Mouse (Mus musculus) kidney, adult 2 months (tissue): ENCODE data around the gene Eln. TPM values are rescaled to one million over a fixed set of nuclear protein-coding genes. Genes with fewer than 3 reads are reported as not detected.

Experiments used
- DNase-seq: peaks from one replicate; pipeline ENCODE4 v3.0.0; 2021
- H3K27ac ChIP-seq: fragments of 200-500 bp; 2 replicates; pipeline ENCODE4 v1.5.1; 2012; ENCODE audit warnings: low read depth, low read length, control low read depth, inconsistent platforms; ENCODE audit not compliant: insufficient read depth
- H3K27me3 ChIP-seq: fragments of 200-500 bp; replicated peaks from 2 replicates; pipeline ENCODE4 v1.6.1; 2012; ENCODE audit warnings: mild to moderate bottlenecking, moderate library complexity, low read length, inconsistent platforms; ENCODE audit not compliant: control insufficient read depth, insufficient read depth
- H3K36me3 ChIP-seq: fragments of 200-500 bp; 2 replicates; pipeline ENCODE4 v1.6.1; 2012; ENCODE audit warnings: mild to moderate bottlenecking, moderate library complexity, low read length, inconsistent platforms; ENCODE audit not compliant: control insufficient read depth, insufficient read depth
- H3K4me1 ChIP-seq: fragments of 200-500 bp; 2 replicates; pipeline ENCODE4 v1.6.1; 2011; ENCODE audit warnings: low read length; ENCODE audit not compliant: control insufficient read depth, insufficient read depth
- H3K4me3 ChIP-seq: fragments of 200-500 bp; 2 replicates; pipeline ENCODE4 v1.5.1; 2011; ENCODE audit warnings: mild to moderate bottlenecking, low read depth, low read length, control low read depth; ENCODE audit not compliant: insufficient read depth
- CTCF ChIP-seq: fragments of 200-500 bp; conservative IDR thresholded peaks from 2 replicates; pipeline ENCODE4 v1.5.1; 2011; ENCODE audit warnings: low read depth, mild to moderate bottlenecking, control low read depth, low read length, moderate library complexity, mixed read lengths; ENCODE audit not compliant: insufficient read depth, insufficient read length
- POLR2A ChIP-seq: fragments of 200-500 bp; IDR thresholded peaks from one replicate; pipeline ENCODE4 v1.6.1; 2011; ENCODE audit warnings: low read depth, low read length, control low read depth
- WGBS: fragments of 180-500 bp; shearing (Covaris S2); methylation state at CpG from one replicate; pipeline ENCODE4 v1.1.7; 2018; 5-methylcytosine and 5-hydroxymethylcytosine counted together
- polyA plus RNA-seq: library from polyadenylated mRNA; depleted of rRNA; stranded (reverse); fragments of >200 nt; gene quantifications from 2 replicates; pipeline ENCODE4 v1.2.3, GENCODE M21; 2012

Gene Eln
- polyA plus RNA-seq, 1 experiment = 23.6 TPM

DNA sequence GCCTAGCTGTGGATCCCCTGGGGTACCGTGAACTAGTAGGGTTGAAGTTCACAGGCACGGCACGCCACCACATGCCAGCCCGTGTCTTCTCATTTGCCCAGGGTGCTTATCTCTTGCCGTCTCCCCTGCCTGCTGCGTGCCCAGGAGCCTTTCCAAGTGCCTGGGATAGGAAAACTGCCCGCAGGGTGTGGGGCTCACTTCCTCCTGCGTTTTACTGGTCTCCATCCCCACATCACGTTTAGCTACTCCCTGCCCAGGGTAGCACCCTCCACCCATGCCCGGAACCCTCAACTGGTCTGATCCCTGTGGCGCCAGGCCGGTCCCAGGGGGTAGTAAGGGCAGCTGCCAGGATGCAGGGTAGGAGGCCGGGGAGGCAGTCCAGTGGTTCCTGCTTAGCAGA lies 8.9 kb upstream of the Eln start:
- no peak overlapping the region for H3K4me3 ChIP-seq
- no peaks in the 10 kb centered on the region for H3K27me3 ChIP-seq
- H3K27ac ChIP-seq = no peak overlapping the region
- WGBS = 50% methylated on average over 13 of the region's 13 CpGs
- no peak for TF ChIP-seq CTCF
- no peak for TF ChIP-seq POLR2A
- no peak for DNase-seq
- no peaks in the 10 kb centered on the region for H3K36me3 ChIP-seq
- H3K4me1 ChIP-seq = no peaks in the 10 kb centered on the region

DNA sequence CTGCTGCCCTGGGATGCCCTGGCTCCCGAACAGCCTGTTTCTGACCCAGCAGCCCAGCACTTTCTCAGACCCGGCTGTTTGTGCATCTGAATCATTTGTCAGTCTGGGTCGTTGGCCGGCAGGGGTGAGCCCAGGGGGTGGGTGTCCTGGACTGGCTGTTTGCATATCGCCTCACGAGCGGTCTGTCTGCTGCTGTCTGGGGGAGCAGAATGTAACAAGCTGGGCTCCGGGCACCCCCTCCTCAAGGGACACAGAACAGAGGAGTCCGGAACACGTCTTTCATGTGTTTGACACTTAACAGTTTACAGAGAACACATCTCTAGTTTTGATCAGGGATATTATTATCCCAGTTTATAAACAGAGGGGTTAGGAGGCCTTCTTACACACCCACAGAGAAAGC lies 7.0 kb upstream of the Eln start:
- no peak overlapping the region for H3K27ac ChIP-seq
- no peaks in the 10 kb centered on the region for H3K4me1 ChIP-seq
- no peaks in the 10 kb centered on the region for H3K36me3 ChIP-seq
- TF ChIP-seq POLR2A = no peak
- no peak for TF ChIP-seq CTCF
- H3K4me3 ChIP-seq = no peak overlapping the region
- WGBS = 58% methylated on average over 10 of the region's 10 CpGs
- no peaks in the 10 kb centered on the region for H3K27me3 ChIP-seq
- no peak for DNase-seq

DNA sequence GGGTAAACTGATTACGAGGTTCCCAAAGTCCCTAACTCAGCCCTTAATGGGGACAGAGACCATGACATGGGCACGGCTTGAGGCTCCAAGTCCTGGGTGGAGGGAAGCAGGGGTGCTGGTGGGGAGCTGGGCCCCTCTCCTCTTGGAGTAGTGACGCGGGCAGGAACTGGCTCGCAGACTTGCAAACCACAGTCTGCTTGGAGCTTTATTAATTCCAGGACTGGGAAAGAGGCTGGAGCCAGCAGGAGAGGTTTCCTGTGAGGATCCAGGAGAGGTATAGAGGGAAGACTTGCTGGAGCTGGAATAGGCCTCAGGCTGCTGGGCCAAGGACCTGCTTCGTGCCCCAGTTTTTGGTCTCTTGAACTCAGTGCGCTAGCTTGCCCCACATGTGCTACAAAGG lies 3.3 kb upstream of the Eln start:
- WGBS = 97% methylated on average over 7 of the region's 7 CpGs
- no peak for DNase-seq
- no peak for TF ChIP-seq CTCF
- no peak for TF ChIP-seq POLR2A
- H3K27me3 ChIP-seq = no peaks in the 10 kb centered on the region
- no peaks in the 10 kb centered on the region for H3K36me3 ChIP-seq
- peaks cover 4% of the 10 kb centered on the region; the same call in 1 of the 2 replicates for H3K4me1 ChIP-seq
- H3K27ac ChIP-seq = no peak overlapping the region
- H3K4me3 ChIP-seq = no peak overlapping the region

DNA sequence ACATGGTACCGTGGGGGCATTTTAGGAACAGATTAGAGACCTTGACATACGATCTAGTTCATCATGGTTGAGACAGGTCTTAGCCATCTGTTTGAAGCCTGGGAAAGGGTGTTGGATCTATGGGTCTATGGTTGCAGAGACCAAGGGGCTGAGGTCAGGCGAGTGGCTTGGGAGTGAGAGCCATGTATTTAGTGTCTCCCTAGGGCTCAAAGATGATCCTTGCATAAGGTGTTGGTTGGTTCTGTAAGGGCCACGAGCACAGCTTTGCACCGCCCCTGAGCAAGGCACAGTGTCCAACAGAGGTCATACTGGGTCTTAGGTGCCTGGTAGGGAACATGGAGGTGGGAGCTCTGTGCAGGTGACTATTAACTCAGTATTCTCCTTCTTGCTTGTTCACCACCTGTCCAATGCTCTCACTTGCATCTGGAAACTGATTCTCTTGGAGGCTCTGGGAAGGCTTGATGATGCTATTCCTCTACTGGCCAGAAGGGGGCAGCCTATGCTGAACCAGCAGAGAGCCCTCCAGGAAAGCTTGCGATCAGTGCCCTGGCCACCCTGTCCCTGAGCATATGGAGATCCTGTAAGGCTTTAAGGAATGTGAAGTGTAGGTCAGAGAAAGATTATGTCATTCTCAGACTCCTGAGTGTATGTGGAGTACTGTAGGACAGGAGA lies 960 bp upstream of the Eln start:
- no peak overlapping the region for H3K4me3 ChIP-seq

DNA sequence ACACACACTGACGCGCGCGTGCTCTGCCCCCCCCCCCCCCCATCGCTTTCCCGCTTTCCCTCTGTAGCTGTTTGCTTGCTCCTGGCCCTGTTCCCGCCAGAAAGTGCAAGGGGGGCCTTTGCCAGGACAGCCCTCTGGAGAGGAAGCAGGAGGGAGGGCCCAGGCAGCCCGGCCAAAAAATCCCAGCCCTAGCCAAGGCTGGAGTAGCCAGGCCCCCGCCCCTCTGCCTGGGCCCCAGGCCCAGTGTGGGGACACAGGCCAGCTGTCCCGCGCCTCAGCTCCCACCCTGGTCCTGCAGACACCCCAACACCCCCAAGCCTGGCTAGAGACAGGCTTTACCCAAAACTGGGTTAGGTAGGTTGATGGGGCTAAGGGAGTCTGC lies 380 bp upstream of the Eln start:
- Histone ChIP-seq H3K27ac (peak overlapping the region; percentile 86), H3K4me1 (peaks cover 6% of the 10 kb centered on the region; the same call in 1 of the 2 replicates), H3K4me3 (peak overlapping the region; percentile 55; the same call in 1 of the 2 replicates), H3K27me3 (no peaks in the 10 kb centered on the region), H3K36me3 (no peaks in the 10 kb centered on the region)
- TF ChIP-seq CTCF (no peak), POLR2A (no peak)
- 26% methylated on average over 5 of the region's 11 CpGs for WGBS
- DNase-seq = peak; percentile 90

More for the DNA sequence above, 960 bp upstream of the Eln start:
- 52% methylated on average over 6 of the region's 6 CpGs for WGBS
- DNase-seq = peak; percentile 66
- peaks cover 6% of the 10 kb centered on the region; the same call in 1 of the 2 replicates for H3K4me1 ChIP-seq
- no peaks in the 10 kb centered on the region for H3K36me3 ChIP-seq
- no peaks in the 10 kb centered on the region for H3K27me3 ChIP-seq
- peak overlapping the region; percentile 86 for H3K27ac ChIP-seq
- peak; percentile 88 for TF ChIP-seq CTCF
- no peak for TF ChIP-seq POLR2A

DNA sequence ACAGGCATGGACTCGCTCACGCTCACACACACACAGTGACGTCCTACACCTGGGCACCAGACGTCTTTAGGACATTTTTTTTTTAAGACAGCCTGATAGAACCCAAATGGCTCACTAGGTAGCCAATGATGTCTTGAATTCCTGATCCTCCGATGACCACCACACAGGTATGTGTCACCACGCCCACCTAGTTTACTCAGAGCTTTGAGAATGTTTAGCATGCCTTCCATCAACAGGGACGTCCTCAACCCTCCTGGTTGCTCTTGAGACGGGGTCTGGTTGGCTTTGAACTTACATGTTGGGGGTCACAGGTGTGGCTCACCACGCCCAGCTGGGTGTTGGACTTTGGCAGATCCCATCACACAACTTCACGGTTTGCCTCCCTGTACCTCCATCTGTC lies 922 bp downstream of the Eln start:
- no peak for DNase-seq
- H3K4me1 ChIP-seq = peaks cover 6% of the 10 kb centered on the region; the same call in 1 of the 2 replicates
- TF ChIP-seq POLR2A (no peak), CTCF (no peak)
- no peak overlapping the region for H3K27ac ChIP-seq
- WGBS = 74% methylated on average over 10 of the region's 10 CpGs
- no peaks in the 10 kb centered on the region for H3K36me3 ChIP-seq
- H3K4me3 ChIP-seq = peak overlapping the region; percentile 55; the same call in 1 of the 2 replicates
- H3K27me3 ChIP-seq = no peaks in the 10 kb centered on the region

DNA sequence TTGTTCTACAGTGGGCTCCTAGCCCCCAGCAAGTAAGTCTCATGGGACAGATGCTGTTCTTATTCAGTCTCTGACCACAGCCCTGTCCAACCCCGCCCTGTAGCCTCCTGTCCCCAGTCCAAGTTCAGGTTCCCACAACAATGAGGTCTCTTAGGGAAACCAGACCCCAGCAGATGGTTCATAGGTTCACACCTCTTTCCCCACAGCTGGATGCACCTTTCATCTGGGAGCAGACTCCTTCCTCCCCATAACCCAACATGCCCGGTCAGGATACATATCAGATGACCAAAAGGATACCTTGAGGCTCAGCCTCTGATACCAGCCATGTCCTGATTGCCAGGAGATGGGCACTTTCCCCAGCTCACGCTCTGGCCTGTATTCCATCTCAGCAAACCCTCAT lies 1.3 kb downstream of the Eln start:
- Histone ChIP-seq H3K4me3 (0 out of 2 replicates have a peak overlapping the region, but pooled peaks have one; percentile 9), H3K27me3 (no peaks in the 10 kb centered on the region), H3K4me1 (peaks cover 6% of the 10 kb centered on the region; the same call in 1 of the 2 replicates), H3K36me3 (no peaks in the 10 kb centered on the region), H3K27ac (no peak overlapping the region)
- no peak for DNase-seq
- 80% methylated on average over 3 of the region's 3 CpGs for WGBS
- TF ChIP-seq CTCF (no peak), POLR2A (no peak)

DNA sequence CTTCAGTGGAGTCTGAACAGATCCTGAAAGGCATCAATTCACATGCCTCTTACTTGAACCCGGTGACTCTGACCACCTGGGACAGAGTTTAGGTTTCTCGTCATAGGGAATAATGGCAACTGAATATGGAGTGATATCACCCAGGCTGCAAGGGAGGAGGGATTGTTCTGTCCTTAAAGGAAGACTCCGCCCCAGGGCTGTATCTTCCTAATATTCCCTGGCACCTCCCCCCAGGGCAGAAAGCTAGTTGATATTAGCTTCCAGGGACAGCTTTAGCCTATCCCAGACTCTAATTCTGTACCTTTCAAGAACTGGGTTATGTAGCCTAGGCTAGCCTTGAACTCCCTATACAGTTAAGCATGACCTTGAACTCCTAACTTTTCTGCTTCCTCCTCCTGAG lies 2.1 kb downstream of the Eln start:
- no peak for DNase-seq

More for the DNA sequence above, 2.1 kb downstream of the Eln start:
- Histone ChIP-seq H3K36me3 (no peaks in the 10 kb centered on the region), H3K4me1 (peaks cover 6% of the 10 kb centered on the region; the same call in 1 of the 2 replicates), H3K27me3 (no peaks in the 10 kb centered on the region), H3K4me3 (no peak overlapping the region), H3K27ac (no peak overlapping the region)
- TF ChIP-seq POLR2A = no peak
- no peak for TF ChIP-seq CTCF
- WGBS = 84% methylated on average over 3 of the region's 3 CpGs
